Mouse (Mus musculus): ENCODE data around the gene Cd1d1. TPM values are rescaled to one million over a fixed set of nuclear protein-coding genes. Genes with fewer than 3 reads are reported as not detected.
"Not testable (repeated sequence)": the region's sequence is repeated elsewhere in the genome, so short reads cannot be mapped to it uniquely, and the experiment has no call there.

Gene Cd1d1
- total and polyA plus RNA-seq, 3 experiments, result 3.0 to 7.1 (median 6.3) TPM

DNA sequence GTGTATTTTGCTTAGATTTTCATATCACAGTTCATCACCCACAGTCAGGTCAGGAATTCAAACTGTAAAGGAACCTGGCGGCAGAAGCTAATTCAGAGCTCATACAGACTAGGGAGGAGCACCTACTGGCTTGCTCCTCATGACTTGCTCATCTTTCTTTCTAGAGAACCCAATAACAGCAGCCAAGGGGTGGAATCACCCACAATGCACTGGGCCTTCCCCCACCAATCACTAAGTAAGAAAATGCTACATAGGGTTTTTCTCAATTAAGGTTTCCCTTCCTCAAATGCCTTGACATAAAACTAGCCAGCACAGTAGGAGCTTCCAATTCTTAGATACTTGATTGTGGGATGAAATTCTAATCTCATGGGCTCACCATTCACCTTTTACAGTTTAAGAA lies 17.8 kb upstream of the Cd1d1 start:
- in situ Hi-C loops (cut with MboI; ENCODE audit: low pct_ligation_motif_present, low pct_unique_long_range_greater_than_20kb, low sequenced_read_pairs) (no loop called here), dilution Hi-C loops (cut with MboI; ENCODE audit: extremely low pct_ligation_motif_present, extremely low pct_unique_long_range_greater_than_20kb, low sequenced_read_pairs) (no loop called here)
- Histone ChIP-seq H3K4me3 (replicated peaks in 1 of 3; ENCODE audit: low read depth in 2 of 3, low read length in 2 of 3, poor library complexity in 1 of 3) (no peak overlapping the region), H3K4me1 (ENCODE audit: control insufficient read depth in 1 of 2, insufficient read depth in 2 of 2) (peaks cover 9 to 23% of the 10 kb centered on the region in 2 experiments; a peak in 3 of 4 replicates), H3K27me3 (replicated peaks) (no peaks in the 10 kb centered on the region), H3K27ac (ENCODE audit: insufficient read depth, low read depth) (0 out of 2 replicates have a peak overlapping the region, but pooled peaks have one; percentile 26), H3K9me3 (replicated peaks; ENCODE audit: low read length) (peaks cover 2% of the 10 kb centered on the region), H3K79me2 (replicated peaks; ENCODE audit: control insufficient read depth, extremely low read depth, insufficient read depth, poor library complexity, severe bottlenecking) (no peaks in the 10 kb centered on the region), H3K36me3 (replicated peaks in 1 of 2; ENCODE audit: control insufficient read depth in 1 of 2, insufficient read depth in 1 of 2, low read length in 1 of 2) (no peaks in the 10 kb centered on the region), H3K4me2 (ENCODE audit: insufficient read depth, low read depth, poor library complexity, severe bottlenecking) (no peak overlapping the region), H3K9ac (ENCODE audit: insufficient read depth, low read depth) (no peak overlapping the region)
- TF ChIP-seq RAD21 (IDR thresholded peaks at IDR 0.05; ENCODE audit: low read depth, low read length) (no peak), HCFC1 (IDR thresholded peaks at IDR 0.05; ENCODE audit: low read depth, low read length) (no peak), GABPA (IDR thresholded peaks at IDR 0.05; ENCODE audit: insufficient replicate concordance, low read depth, low read length) (no peak), ZC3H11A (IDR thresholded peaks at IDR 0.05; ENCODE audit: low read depth, low read length) (no peak), ZNF384 (IDR thresholded peaks at IDR 0.05; ENCODE audit: low read depth, low read length) (no peak), JUND (conservative IDR thresholded peaks at IDR 0.05; ENCODE audit: low read depth, low read length) (no peak), CHD1 (IDR thresholded peaks at IDR 0.05; ENCODE audit: low read depth, low read length) (no peak), MAX (IDR thresholded peaks at IDR 0.05; ENCODE audit: low read length) (no peak), EP300 (IDR thresholded peaks at IDR 0.05; ENCODE audit: low read length) (no peak), POLR2A (IDR thresholded peaks at IDR 0.05; ENCODE audit: low read depth, low read length) (no peak), ZKSCAN1 (IDR thresholded peaks at IDR 0.05; ENCODE audit: borderline replicate concordance, low read depth, low read length) (no peak), MEF2A (IDR thresholded peaks at IDR 0.05; ENCODE audit: borderline replicate concordance, low read depth, low read length) (no peak), USF1 (IDR thresholded peaks at IDR 0.05; ENCODE audit: low read depth, low read length) (no peak), ZMIZ1 (IDR thresholded peaks at IDR 0.05; ENCODE audit: low read depth, low read length) (no peak), MYC (IDR thresholded peaks at IDR 0.05; ENCODE audit: low read depth, low read length) (no peak)
- peak; percentile 48 for DNase-seq (ENCODE audit: extremely low read depth)

DNA sequence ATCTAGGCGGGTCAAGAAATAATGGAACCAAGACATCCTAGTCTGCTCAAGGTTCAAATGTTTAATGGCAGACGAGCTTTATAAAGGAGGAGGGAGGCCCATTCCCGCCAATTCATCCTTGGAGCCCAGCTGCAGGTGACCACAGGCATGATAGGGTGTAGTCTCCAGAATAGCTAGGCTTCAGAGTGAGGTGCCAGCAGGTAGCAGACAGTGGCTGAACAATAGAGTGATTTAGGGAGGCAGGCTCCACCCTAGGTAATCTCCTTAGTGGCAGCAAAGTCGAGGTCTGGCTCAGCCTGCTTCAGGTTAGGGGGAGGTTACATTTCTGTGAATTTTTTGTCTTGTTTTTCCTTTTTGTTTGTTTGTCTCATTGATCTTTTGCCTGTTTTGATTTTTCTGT lies 16.7 kb upstream of the Cd1d1 start:
- no peak for TF ChIP-seq CTCF (conservative IDR thresholded peaks at IDR 0.05 in 1 of 2, IDR thresholded peaks at IDR 0.05 in 1 of 2; ENCODE audit: low read depth in 2 of 2, low read length in 2 of 2)
- H3K27me3 ChIP-seq (replicated peaks), result no peaks in the 10 kb centered on the region
- no peak for DNase-seq (ENCODE audit: extremely low read depth)
- H3K4me3 ChIP-seq (replicated peaks in 1 of 3; ENCODE audit: low read depth in 2 of 3, low read length in 2 of 3, poor library complexity in 1 of 3), result no peak overlapping the region
- in situ Hi-C loops (cut with MboI; ENCODE audit: low pct_ligation_motif_present, low pct_unique_long_range_greater_than_20kb, low sequenced_read_pairs), result no loop called here
- H3K4me1 ChIP-seq (ENCODE audit: control insufficient read depth in 1 of 2, insufficient read depth in 2 of 2), result peaks cover 9 to 23% of the 10 kb centered on the region in 2 experiments; a peak in 3 of 4 replicates
- H3K79me2 ChIP-seq (replicated peaks; ENCODE audit: control insufficient read depth, extremely low read depth, insufficient read depth, poor library complexity, severe bottlenecking), result no peaks in the 10 kb centered on the region
- H3K9ac ChIP-seq (ENCODE audit: insufficient read depth, low read depth), result no peak overlapping the region
- H3K36me3 ChIP-seq (replicated peaks in 1 of 2; ENCODE audit: control insufficient read depth in 1 of 2, insufficient read depth in 1 of 2, low read length in 1 of 2), result no peaks in the 10 kb centered on the region
- H3K4me2 ChIP-seq (ENCODE audit: insufficient read depth, low read depth, poor library complexity, severe bottlenecking), result no peak overlapping the region
- peaks cover 2% of the 10 kb centered on the region for H3K9me3 ChIP-seq (replicated peaks; ENCODE audit: low read length)
- no peak overlapping the region for H3K27ac ChIP-seq (ENCODE audit: insufficient read depth, low read depth)
- dilution Hi-C loops (cut with MboI; ENCODE audit: extremely low pct_ligation_motif_present, extremely low pct_unique_long_range_greater_than_20kb, low sequenced_read_pairs), result no loop called here

DNA sequence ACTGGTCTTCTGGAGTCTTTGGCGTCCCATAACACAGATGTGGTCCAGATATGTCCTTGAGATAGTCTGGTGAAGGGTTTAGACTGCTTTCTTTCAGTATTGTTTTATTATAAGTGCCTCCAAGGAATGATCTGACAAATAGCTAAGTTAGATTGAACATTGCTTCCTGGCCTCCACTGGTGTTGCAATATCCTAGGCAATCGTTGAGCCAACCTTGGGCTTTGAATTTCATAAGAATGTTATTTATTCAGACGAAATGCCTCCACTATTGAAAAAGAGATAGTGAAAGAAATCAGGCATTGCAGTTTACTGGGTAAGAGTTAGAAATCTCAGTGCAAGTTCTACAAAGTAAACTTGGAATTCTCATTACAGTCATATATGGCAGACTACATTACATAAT lies 13.2 kb upstream of the Cd1d1 start:
- H3K27me3 ChIP-seq (replicated peaks); H3K9ac ChIP-seq (ENCODE audit: insufficient read depth, low read depth); H3K36me3 ChIP-seq (replicated peaks in 1 of 2; ENCODE audit: control insufficient read depth in 1 of 2, insufficient read depth in 1 of 2, low read length in 1 of 2); dilution Hi-C loops (cut with MboI; ENCODE audit: extremely low pct_ligation_motif_present, extremely low pct_unique_long_range_greater_than_20kb, low sequenced_read_pairs); H3K4me2 ChIP-seq (ENCODE audit: insufficient read depth, low read depth, poor library complexity, severe bottlenecking); H3K79me2 ChIP-seq (replicated peaks; ENCODE audit: control insufficient read depth, extremely low read depth, insufficient read depth, poor library complexity, severe bottlenecking); H3K4me3 ChIP-seq (replicated peaks in 1 of 3; ENCODE audit: low read depth in 2 of 3, low read length in 2 of 3, poor library complexity in 1 of 3); H3K27ac ChIP-seq (ENCODE audit: insufficient read depth, low read depth); in situ Hi-C loops (cut with MboI; ENCODE audit: low pct_ligation_motif_present, low pct_unique_long_range_greater_than_20kb, low sequenced_read_pairs); H3K9me3 ChIP-seq (replicated peaks; ENCODE audit: low read length); DNase-seq (ENCODE audit: extremely low read depth): not testable (repeated sequence)
- H3K4me1 ChIP-seq (ENCODE audit: control insufficient read depth in 1 of 2, insufficient read depth in 2 of 2), result peaks cover 6 to 11% of the 10 kb centered on the region in 2 experiments; a peak in 3 of 4 replicates

DNA sequence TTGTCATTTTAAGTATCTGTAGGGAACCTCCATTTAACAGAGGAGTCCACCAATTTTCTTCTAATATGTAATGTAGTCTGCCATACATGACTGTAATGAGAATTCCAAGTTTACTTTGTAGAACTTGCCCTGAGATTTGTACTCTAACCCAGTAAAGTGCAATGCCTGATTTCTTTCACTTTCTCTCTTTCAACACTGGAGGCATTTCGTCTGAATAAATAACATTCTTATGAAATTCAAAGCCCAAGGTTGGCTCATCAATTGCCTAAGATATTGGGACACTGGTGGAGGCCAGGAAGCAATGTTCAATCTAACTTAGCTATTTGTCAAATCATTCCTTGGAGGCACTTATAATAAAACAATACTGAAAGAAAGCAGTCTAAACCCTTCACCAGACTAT lies 9.0 kb upstream of the Cd1d1 start:
- H3K4me2 ChIP-seq (ENCODE audit: insufficient read depth, low read depth, poor library complexity, severe bottlenecking); H3K36me3 ChIP-seq (replicated peaks in 1 of 2; ENCODE audit: control insufficient read depth in 1 of 2, insufficient read depth in 1 of 2, low read length in 1 of 2); H3K79me2 ChIP-seq (replicated peaks; ENCODE audit: control insufficient read depth, extremely low read depth, insufficient read depth, poor library complexity, severe bottlenecking); H3K4me1 ChIP-seq (ENCODE audit: control insufficient read depth in 1 of 2, insufficient read depth in 2 of 2); H3K27ac ChIP-seq (ENCODE audit: insufficient read depth, low read depth); dilution Hi-C loops (cut with MboI; ENCODE audit: extremely low pct_ligation_motif_present, extremely low pct_unique_long_range_greater_than_20kb, low sequenced_read_pairs); H3K9ac ChIP-seq (ENCODE audit: insufficient read depth, low read depth); DNase-seq (ENCODE audit: extremely low read depth); H3K27me3 ChIP-seq (replicated peaks); in situ Hi-C loops (cut with MboI; ENCODE audit: low pct_ligation_motif_present, low pct_unique_long_range_greater_than_20kb, low sequenced_read_pairs); H3K9me3 ChIP-seq (replicated peaks; ENCODE audit: low read length); H3K4me3 ChIP-seq (replicated peaks in 1 of 3; ENCODE audit: low read depth in 2 of 3, low read length in 2 of 3, poor library complexity in 1 of 3): not testable (repeated sequence)

Data from CH12.LX (cell line).